Mouse (Mus musculus): ENCODE results near the gene Grid2.

Grid2 gene

GRCm38 (mm10) chr6:64064704-64065103 lies 809.0 kb downstream of the Grid2 start:
- DNase-seq (ENCODE audit: low read depth, low spot score) = no peak

GRCm38 (mm10) chr6:64073406-64073805 lies 817.7 kb downstream of the Grid2 start:
- DNase-seq (ENCODE audit: low read depth, low spot score) = no peak

GRCm38 (mm10) chr6:64077911-64078310 lies 822.2 kb downstream of the Grid2 start:
- DNase-seq (ENCODE audit: low read depth, low spot score) = no peak

- DNase-seq (ENCODE audit: low read depth, low spot score) = no peak
Measured at GRCm38 (mm10) chr6:64098662-64099061, 843.0 kb downstream of the Grid2 start.

- DNase-seq (ENCODE audit: low read depth, low spot score) = no peak
Measured at GRCm38 (mm10) chr6:64114594-64114993, 858.9 kb downstream of the Grid2 start.

- no peak for DNase-seq (ENCODE audit: low read depth, low spot score)
Measured at GRCm38 (mm10) chr6:64136275-64136674, 880.6 kb downstream of the Grid2 start.

- DNase-seq (ENCODE audit: low read depth, low spot score) = no peak
Measured at GRCm38 (mm10) chr6:64148613-64149012, 892.9 kb downstream of the Grid2 start.

GRCm38 (mm10) chr6:64174995-64175612 lies 919.4 kb downstream of the Grid2 start:
- DNase-seq (ENCODE audit: low read depth, low spot score) = no peak

- DNase-seq (ENCODE audit: low read depth, low spot score) = no peak
Measured at GRCm38 (mm10) chr6:64193646-64194045, 938.0 kb downstream of the Grid2 start.

GRCm38 (mm10) chr6:64202396-64203122 lies 946.9 kb downstream of the Grid2 start:
- DNase-seq (ENCODE audit: low read depth, low spot score) = no peak

- DNase-seq (ENCODE audit: low read depth, low spot score) = no peak
Measured at GRCm38 (mm10) chr6:64236351-64236750, 980.7 kb downstream of the Grid2 start.

- no peak for DNase-seq (ENCODE audit: low read depth, low spot score)
Measured at GRCm38 (mm10) chr6:64240526-64240925, 984.9 kb downstream of the Grid2 start.

GRCm38 (mm10) chr6:64245951-64246350 lies 990.3 kb downstream of the Grid2 start:
- DNase-seq (ENCODE audit: low read depth, low spot score) = no peak

- DNase-seq (ENCODE audit: low read depth, low spot score) = no peak
Measured at GRCm38 (mm10) chr6:64251041-64251440, 995.4 kb downstream of the Grid2 start.

- DNase-seq (ENCODE audit: low read depth, low spot score) = no peak
Measured at GRCm38 (mm10) chr6:64263517-64263916, 1007.8 kb downstream of the Grid2 start.

GRCm38 (mm10) chr6:64264224-64264623 lies 1008.5 kb downstream of the Grid2 start:
- no peak for DNase-seq (ENCODE audit: low read depth, low spot score)

- DNase-seq (ENCODE audit: low read depth, low spot score) = no peak
Measured at GRCm38 (mm10) chr6:64274319-64275114, 1018.8 kb downstream of the Grid2 start.

GRCm38 (mm10) chr6:64279927-64280326 lies 1024.3 kb downstream of the Grid2 start:
- no peak for DNase-seq (ENCODE audit: low read depth, low spot score)

GRCm38 (mm10) chr6:64293761-64294160 lies 1038.1 kb downstream of the Grid2 start:
- DNase-seq (ENCODE audit: low read depth, low spot score) = no peak

GRCm38 (mm10) chr6:64297633-64298032 lies 1042.0 kb downstream of the Grid2 start:
- DNase-seq (ENCODE audit: low read depth, low spot score) = no peak

GRCm38 (mm10) chr6:64304709-64305476 lies 1049.2 kb downstream of the Grid2 start:
- no peak for DNase-seq (ENCODE audit: low read depth, low spot score)

GRCm38 (mm10) chr6:64308631-64309030 lies 1053.0 kb downstream of the Grid2 start:
- no peak for DNase-seq (ENCODE audit: low read depth, low spot score)
